Mouse (Mus musculus): ENCODE measurements at regions not wholly inside any gene's neighbourhood (a gene's known extent, or its start where the extent isn't known, plus 50 kb on each side); places are given as distances from the start of the nearest gene placed in this dataset.

- Histone ChIP-seq H3K27ac (replicated peaks in 1 of 2; ENCODE audit: control insufficient read depth in 1 of 2, insufficient read depth in 1 of 2, low read depth in 2 of 2, low read length in 2 of 2) (no peak overlapping the region), H3K4me3 (ENCODE audit: control insufficient read depth in 1 of 2, insufficient read depth in 1 of 2, low read depth in 1 of 2, low read length in 2 of 2) (no peak overlapping the region), H3K4me2 (ENCODE audit: low read length) (no peak overlapping the region), H3K27me3 (ENCODE audit: control insufficient read depth, insufficient read depth, low read length) (no peaks in the 10 kb centered on the region), H3K9me3 (ENCODE audit: control insufficient read depth, low read length) (no peaks in the 10 kb centered on the region), H3K9ac (ENCODE audit: low read length) (no peak overlapping the region), H3K4me1 (ENCODE audit: control insufficient read depth in 2 of 2, insufficient read depth in 2 of 2, low read length in 2 of 2) (no peaks in the 10 kb centered on the region), H3K36me3 (ENCODE audit: control insufficient read depth, insufficient read depth, low read length) (no peaks in the 10 kb centered on the region)
- ATAC-seq (ENCODE audit: insufficient number of reproducible peaks, insufficient read depth, low FRiP score, low read depth), result no peak
- WGBS, result 38% methylated on average over 1 of the region's 1 CpGs
Observed at GRCm38 (mm10) chr4:88987103-88987502, 107.1 kb upstream of the Ifne start.

GRCm38 (mm10) chr4:88982457-88982856 is 102.5 kb upstream of the Ifne start:
- 63% methylated on average over 3 of the region's 3 CpGs for WGBS
- no peak for ATAC-seq (ENCODE audit: insufficient number of reproducible peaks, insufficient read depth, low FRiP score, low read depth)
- Histone ChIP-seq H3K27ac (replicated peaks in 1 of 2; ENCODE audit: control insufficient read depth in 1 of 2, insufficient read depth in 1 of 2, low read depth in 2 of 2, low read length in 2 of 2) (no peak overlapping the region), H3K4me2 (ENCODE audit: low read length) (no peak overlapping the region), H3K9ac (ENCODE audit: low read length) (no peak overlapping the region), H3K4me1 (ENCODE audit: control insufficient read depth in 2 of 2, insufficient read depth in 2 of 2, low read length in 2 of 2) (no peaks in the 10 kb centered on the region), H3K36me3 (ENCODE audit: control insufficient read depth, insufficient read depth, low read length) (no peaks in the 10 kb centered on the region), H3K9me3 (ENCODE audit: control insufficient read depth, low read length) (no peaks in the 10 kb centered on the region), H3K4me3 (ENCODE audit: control insufficient read depth in 1 of 2, insufficient read depth in 1 of 2, low read depth in 1 of 2, low read length in 2 of 2) (no peak overlapping the region), H3K27me3 (ENCODE audit: control insufficient read depth, insufficient read depth, low read length) (no peaks in the 10 kb centered on the region)

- 60% methylated on average over 3 of the region's 3 CpGs for WGBS
- ATAC-seq (ENCODE audit: insufficient number of reproducible peaks, insufficient read depth, low FRiP score, low read depth), result no peak
- H3K9ac ChIP-seq (ENCODE audit: low read length), result no peak overlapping the region
Observed at GRCm38 (mm10) chr4:88977099-88977888, 97.3 kb upstream of the Ifne start.

GRCm38 (mm10) chr4:88974535-88974934 is 94.5 kb upstream of the Ifne start:
- Histone ChIP-seq H3K36me3 (ENCODE audit: control insufficient read depth, insufficient read depth, low read length) (no peaks in the 10 kb centered on the region), H3K4me1 (ENCODE audit: control insufficient read depth in 2 of 2, insufficient read depth in 2 of 2, low read length in 2 of 2) (peaks cover 0 to 9% of the 10 kb centered on the region in 2 experiments; a peak in 2 of 4 replicates), H3K27me3 (ENCODE audit: control insufficient read depth, insufficient read depth, low read length) (no peaks in the 10 kb centered on the region), H3K9me3 (ENCODE audit: control insufficient read depth, low read length) (no peaks in the 10 kb centered on the region), H3K4me3 (ENCODE audit: control insufficient read depth in 1 of 2, insufficient read depth in 1 of 2, low read depth in 1 of 2, low read length in 2 of 2) (no peak overlapping the region), H3K4me2 (ENCODE audit: low read length) (no peak overlapping the region), H3K9ac (ENCODE audit: low read length) (no peak overlapping the region), H3K27ac (replicated peaks in 1 of 2; ENCODE audit: control insufficient read depth in 1 of 2, insufficient read depth in 1 of 2, low read depth in 2 of 2, low read length in 2 of 2) (peak overlapping the region in 1 of 2 experiments; percentile 44; a peak in 1 of 4 replicates)
- 31% methylated on average over 2 of the region's 2 CpGs for WGBS
- no peak for ATAC-seq (ENCODE audit: insufficient number of reproducible peaks, insufficient read depth, low FRiP score, low read depth)

More at GRCm38 (mm10) chr4:88977099-88977888, 97.3 kb upstream of the Ifne start:
- no peak overlapping the region for H3K4me3 ChIP-seq (ENCODE audit: control insufficient read depth in 1 of 2, insufficient read depth in 1 of 2, low read depth in 1 of 2, low read length in 2 of 2)
- no peaks in the 10 kb centered on the region for H3K36me3 ChIP-seq (ENCODE audit: control insufficient read depth, insufficient read depth, low read length)
- H3K4me1 ChIP-seq (ENCODE audit: control insufficient read depth in 2 of 2, insufficient read depth in 2 of 2, low read length in 2 of 2), result peaks cover 0 to 9% of the 10 kb centered on the region in 2 experiments; a peak in 2 of 4 replicates
- H3K27ac ChIP-seq (replicated peaks in 1 of 2; ENCODE audit: control insufficient read depth in 1 of 2, insufficient read depth in 1 of 2, low read depth in 2 of 2, low read length in 2 of 2), result no peak overlapping the region
- H3K27me3 ChIP-seq (ENCODE audit: control insufficient read depth, insufficient read depth, low read length), result no peaks in the 10 kb centered on the region
- H3K9me3 ChIP-seq (ENCODE audit: control insufficient read depth, low read length), result no peaks in the 10 kb centered on the region
- H3K4me2 ChIP-seq (ENCODE audit: low read length), result no peak overlapping the region

- WGBS, result 62% methylated on average over 6 of the region's 6 CpGs
- H3K9ac ChIP-seq (ENCODE audit: low read length), result no peak overlapping the region
- no peak overlapping the region for H3K4me3 ChIP-seq (ENCODE audit: control insufficient read depth in 1 of 2, insufficient read depth in 1 of 2, low read depth in 1 of 2, low read length in 2 of 2)
- ATAC-seq (ENCODE audit: insufficient number of reproducible peaks, insufficient read depth, low FRiP score, low read depth), result no peak
- no peak overlapping the region for H3K27ac ChIP-seq (replicated peaks in 1 of 2; ENCODE audit: control insufficient read depth in 1 of 2, insufficient read depth in 1 of 2, low read depth in 2 of 2, low read length in 2 of 2)
- no peaks in the 10 kb centered on the region for H3K27me3 ChIP-seq (ENCODE audit: control insufficient read depth, insufficient read depth, low read length)
- 0 out of 4 replicates have a peak, but pooled peaks cover 0 to under 1% of the 10 kb centered on the region in 2 experiments for H3K4me1 ChIP-seq (ENCODE audit: control insufficient read depth in 2 of 2, insufficient read depth in 2 of 2, low read length in 2 of 2)
- H3K9me3 ChIP-seq (ENCODE audit: control insufficient read depth, low read length), result no peaks in the 10 kb centered on the region
- H3K36me3 ChIP-seq (ENCODE audit: control insufficient read depth, insufficient read depth, low read length), result no peaks in the 10 kb centered on the region
- no peak overlapping the region for H3K4me2 ChIP-seq (ENCODE audit: low read length)
Observed at GRCm38 (mm10) chr4:88969134-88969841, 89.3 kb upstream of the Ifne start.

GRCm38 (mm10) chr4:88959621-88960020 is 79.6 kb upstream of the Ifne start:
- Histone ChIP-seq H3K9me3 (ENCODE audit: control insufficient read depth, low read length) (no peaks in the 10 kb centered on the region), H3K36me3 (ENCODE audit: control insufficient read depth, insufficient read depth, low read length) (no peaks in the 10 kb centered on the region), H3K27me3 (ENCODE audit: control insufficient read depth, insufficient read depth, low read length) (no peaks in the 10 kb centered on the region), H3K4me1 (ENCODE audit: control insufficient read depth in 2 of 2, insufficient read depth in 2 of 2, low read length in 2 of 2) (peaks cover 0 to 2% of the 10 kb centered on the region in 2 experiments; a peak in 1 of 4 replicates), H3K9ac (ENCODE audit: low read length) (no peak overlapping the region), H3K4me3 (ENCODE audit: control insufficient read depth in 1 of 2, insufficient read depth in 1 of 2, low read depth in 1 of 2, low read length in 2 of 2) (no peak overlapping the region), H3K4me2 (ENCODE audit: low read length) (no peak overlapping the region), H3K27ac (replicated peaks in 1 of 2; ENCODE audit: control insufficient read depth in 1 of 2, insufficient read depth in 1 of 2, low read depth in 2 of 2, low read length in 2 of 2) (no peak overlapping the region)
- 72% methylated on average over 3 of the region's 3 CpGs for WGBS
- no peak for ATAC-seq (ENCODE audit: insufficient number of reproducible peaks, insufficient read depth, low FRiP score, low read depth)

- no peaks in the 10 kb centered on the region for H3K27me3 ChIP-seq (ENCODE audit: control insufficient read depth, insufficient read depth, low read length)
- H3K9ac ChIP-seq (ENCODE audit: low read length), result no peak overlapping the region
- no peak for ATAC-seq (ENCODE audit: insufficient number of reproducible peaks, insufficient read depth, low FRiP score, low read depth)
- no peak overlapping the region for H3K27ac ChIP-seq (replicated peaks in 1 of 2; ENCODE audit: control insufficient read depth in 1 of 2, insufficient read depth in 1 of 2, low read depth in 2 of 2, low read length in 2 of 2)
- H3K4me2 ChIP-seq (ENCODE audit: low read length), result no peak overlapping the region
- no peak overlapping the region for H3K4me3 ChIP-seq (ENCODE audit: control insufficient read depth in 1 of 2, insufficient read depth in 1 of 2, low read depth in 1 of 2, low read length in 2 of 2)
- 69% methylated on average over 4 of the region's 4 CpGs for WGBS
- peaks cover 2 to 3% of the 10 kb centered on the region in 2 experiments; a peak in 2 of 4 replicates for H3K4me1 ChIP-seq (ENCODE audit: control insufficient read depth in 2 of 2, insufficient read depth in 2 of 2, low read length in 2 of 2)
- no peaks in the 10 kb centered on the region for H3K9me3 ChIP-seq (ENCODE audit: control insufficient read depth, low read length)
- H3K36me3 ChIP-seq (ENCODE audit: control insufficient read depth, insufficient read depth, low read length), result no peaks in the 10 kb centered on the region
Observed at GRCm38 (mm10) chr4:88956605-88957004, 76.6 kb upstream of the Ifne start.

Measured in heart, embryonic 14.5 days (tissue).